ENCODE assay signal across 7 mouse cellular contexts in genomic region chr12:100184976-100185375, GRCm38 (mm10). TPM values are rescaled to one million over a fixed set of nuclear protein-coding genes. Genes with fewer than 3 reads are reported as not detected.
A peak's percentile ranks its signal among the peaks of the same experiment; 100 is the strongest.
DNase-seq lines count a peak whose midpoint lies in the region; ATAC-seq and TF ChIP-seq lines count a peak whose summit lies in the region.
"Not testable (repeated sequence)": the region's sequence is repeated elsewhere in the genome, so short reads cannot be mapped to it uniquely, and the experiment has no call there.

No protein-coding gene starts in this region.

- not testable (repeated sequence) for H3K4me2 ChIP-seq in CH12.LX (ENCODE audit: insufficient read depth, low read depth, poor library complexity, severe bottlenecking); intestine, postnatal 0 days (replicated peaks; ENCODE audit: low read depth); liver, embryonic 14.5 days (ENCODE audit: low read depth)

- not testable (repeated sequence) for H3K79me2 ChIP-seq in CH12.LX (replicated peaks; ENCODE audit: control insufficient read depth, extremely low read depth, insufficient read depth, poor library complexity, severe bottlenecking); macrophage (ENCODE audit: inconsistent target)

- in situ Hi-C loops in CH12.LX (cut with MboI; ENCODE audit: low pct_ligation_motif_present, low pct_unique_long_range_greater_than_20kb, low sequenced_read_pairs) = not testable (repeated sequence)

- TF ChIP-seq RAD21 in CH12.LX (IDR thresholded peaks at IDR 0.05; ENCODE audit: low read depth, low read length) = peak; percentile 6

- not testable (repeated sequence) for H3K9ac ChIP-seq in CH12.LX (ENCODE audit: insufficient read depth, low read depth); intestine, postnatal 0 days (ENCODE audit: low read depth, low read length); liver, embryonic 14.5 days (replicated peaks)

- DNase-seq in CH12.LX (ENCODE audit: extremely low read depth); gastrocnemius, adult 2 months; liver, embryonic 14.5 days (ENCODE audit: low read depth in 3 of 3, low spot score in 3 of 3): not testable (repeated sequence)
- DNase-seq in MEL-GATA-1-ER (ENCODE audit: extremely low read depth, low read depth) = peak; percentile 35
- peak; percentile 30 for DNase-seq in thymus, postnatal 14 days

- intact Hi-C loops in gastrocnemius, adult 2 months (cut with DNase I) = loop anchor here (5.0 kb wide), 2 partner anchors 292 to 337 kb away; partner anchors contain the start of gene Ttc7b

- not testable (repeated sequence) for H3K27me3 ChIP-seq in CH12.LX (replicated peaks); intestine, postnatal 0 days (replicated peaks; ENCODE audit: control insufficient read depth, insufficient read depth, low read length); liver, embryonic 14.5 days (ENCODE audit: control insufficient read depth, insufficient read depth, low read length)

- TF ChIP-seq POLR2A in CH12.LX (IDR thresholded peaks at IDR 0.05; ENCODE audit: low read depth, low read length) = not testable (repeated sequence)

- 96% methylated on average over 2 of the region's 2 CpGs for WGBS in intestine, postnatal 0 days
- 65% methylated on average over 2 of the region's 2 CpGs for WGBS in liver, embryonic 14.5 days (ENCODE audit: insufficient replicate concordance)
- 100% methylated on average over 2 of the region's 2 CpGs for WGBS in macrophage (ENCODE audit: missing documents)

- not testable (repeated sequence) for H3K4me3 ChIP-seq in CH12.LX (replicated peaks in 1 of 3; ENCODE audit: low read depth in 2 of 3, low read length in 2 of 3, poor library complexity in 1 of 3); gastrocnemius, adult 2 months; intestine, postnatal 0 days (ENCODE audit: low read depth, low read length); liver, embryonic 14.5 days (ENCODE audit: insufficient read depth in 1 of 2, low read depth in 2 of 2, low read length in 2 of 2); macrophage (ENCODE audit: inconsistent target)

- TF ChIP-seq CTCF in CH12.LX (conservative IDR thresholded peaks at IDR 0.05 in 1 of 2, IDR thresholded peaks at IDR 0.05 in 1 of 2; ENCODE audit: low read depth in 2 of 2, low read length in 2 of 2) = peak in 1 of 2 experiments; percentile 43; a peak in 2 of 4 replicates
- peak; percentile 48 for TF ChIP-seq CTCF in gastrocnemius, adult 2 months (IDR thresholded peaks at IDR 0.05)
- peak; percentile 60 for TF ChIP-seq CTCF in intestine, postnatal 0 days (IDR thresholded peaks at IDR 0.05; ENCODE audit: low read depth)
- peak; percentile 42 for TF ChIP-seq CTCF in liver, embryonic 14.5 days (IDR thresholded peaks at IDR 0.05; ENCODE audit: low read depth)

- H3K36me3 ChIP-seq in CH12.LX (replicated peaks in 1 of 2; ENCODE audit: control insufficient read depth in 1 of 2, insufficient read depth in 1 of 2, low read length in 1 of 2); intestine, postnatal 0 days (ENCODE audit: control insufficient read depth, insufficient read depth); liver, embryonic 14.5 days (replicated peaks; ENCODE audit: control insufficient read depth, insufficient read depth, low read depth); macrophage (ENCODE audit: inconsistent target): not testable (repeated sequence)

- ATAC-seq in intestine, postnatal 0 days; liver, embryonic 14.5 days (ENCODE audit: insufficient read depth): not testable (repeated sequence)

- H3K27ac ChIP-seq in CH12.LX (ENCODE audit: insufficient read depth, low read depth); gastrocnemius, adult 2 months; intestine, postnatal 0 days (ENCODE audit: low read depth, low read length); liver, embryonic 14.5 days: not testable (repeated sequence)
- peak overlapping the region; percentile 72 for H3K27ac ChIP-seq in macrophage

- dilution Hi-C loops in CH12.LX (cut with MboI; ENCODE audit: extremely low pct_ligation_motif_present, extremely low pct_unique_long_range_greater_than_20kb, low sequenced_read_pairs) = not testable (repeated sequence)

- peaks cover 0 to 22% of the 10 kb centered on the region in 2 experiments; a peak in 2 of 4 replicates for H3K4me1 ChIP-seq in CH12.LX (ENCODE audit: control insufficient read depth in 1 of 2, insufficient read depth in 2 of 2)
- H3K4me1 ChIP-seq in intestine, postnatal 0 days (replicated peaks; ENCODE audit: control insufficient read depth, insufficient read depth, low read length) = not testable (repeated sequence)
- H3K4me1 ChIP-seq in liver, embryonic 14.5 days (replicated peaks; ENCODE audit: control insufficient read depth in 2 of 2, insufficient read depth in 2 of 2, low read length in 1 of 2) = peaks cover 10 to 24% of the 10 kb centered on the region in 2 experiments

- TF ChIP-seq EP300 in CH12.LX (IDR thresholded peaks at IDR 0.05; ENCODE audit: low read length); liver, embryonic 14.5 days (IDR thresholded peaks at IDR 0.05; ENCODE audit: low read depth): not testable (repeated sequence)

- H3K9me3 ChIP-seq in CH12.LX (replicated peaks; ENCODE audit: low read length); intestine, postnatal 0 days (ENCODE audit: control insufficient read depth); liver, embryonic 14.5 days (ENCODE audit: control insufficient read depth, low read length): not testable (repeated sequence)

TF ChIP-seq in CH12.LX, 34 proteins besides CTCF, POLR2A, EP300 and RAD21:
- TF ChIP-seq SMC3 (IDR thresholded peaks at IDR 0.05; ENCODE audit: low read depth, low read length) (peak; percentile 2; the same call in 1 of the 2 replicates), ZNF384 (IDR thresholded peaks at IDR 0.05; ENCODE audit: low read depth, low read length) (peak; percentile 51), MYC (IDR thresholded peaks at IDR 0.05; ENCODE audit: low read depth, low read length) (0 out of 2 replicates have a peak, but pooled peaks have one; percentile 24)
TF ChIP-seq in CH12.LX: peak in this region for 3; not testable (repeated sequence) for 31.

RNA-seq across cellular contexts. Expression of gene Calm1, which starts 14.3 kb away (rescaled TPM):
- total RNA-seq in CH12.LX (2012; rRNA removed) (750 and 836 TPM in 2 replicates), CH12.LX (2014; rRNA removed) (425 and 450 TPM in 2 replicates)
- polyA plus RNA-seq in CH12.LX (2012; ENCODE audit: insufficient read length, low read depth) (627 and 753 TPM in 2 replicates), macrophage (2018) (353 to 525 TPM (median 432 TPM) in 3 replicates)
- 100 to 1,000 TPM; 513 to 579 TPM for total RNA-seq in gastrocnemius, adult 2 months (2021)
- polyA plus RNA-seq in intestine, postnatal 0 days (2015; fragmentation: Nextera tagmentation; extraction: Ambion mirVana) = 3,331 and 3,461 TPM in 2 replicates
- polyA plus RNA-seq in liver, embryonic 14.5 days (2012; rRNA removed) = 72.9 and 115 TPM in 2 replicates
- 553 and 571 TPM in 2 replicates for polyA plus RNA-seq in liver, embryonic 14.5 days (2014; fragmentation: Nextera tagmentation; extraction: Ambion mirVana)
- total RNA-seq in macrophage (2018; cell fraction: chromatin; rRNA removed) = 100 to 1,000 TPM in 25 of 26 experiments, 10 to 100 TPM in 1; 91.7 to 505 (median 186) TPM
- total RNA-seq in macrophage (2018; cell fraction: cytosol; rRNA removed) = 100 to 1,000 TPM; 368 to 452 (median 415) TPM
- total RNA-seq in macrophage (2018; cell fraction: nucleus; rRNA removed) = 100 to 1,000 TPM; 131 to 300 (median 226) TPM

RNA-seq across cellular contexts. Expression of gene Nrde2, which starts 25.5 kb away (rescaled TPM):
- total RNA-seq in CH12.LX (2012; rRNA removed) = 18.9 and 21.5 TPM in 2 replicates
- 24.9 and 25.6 TPM in 2 replicates for total RNA-seq in CH12.LX (2014; rRNA removed)
- 23.6 and 29.2 TPM in 2 replicates for polyA plus RNA-seq in CH12.LX (2012; ENCODE audit: insufficient read length, low read depth)
- total RNA-seq in gastrocnemius, adult 2 months (2021) = 1 to 10 TPM; 7.8 to 9.1 TPM
- 7.8 and 8.6 TPM in 2 replicates for polyA plus RNA-seq in intestine, postnatal 0 days (2015; fragmentation: Nextera tagmentation; extraction: Ambion mirVana)
- 2.5 and 3.6 TPM in 2 replicates for polyA plus RNA-seq in liver, embryonic 14.5 days (2012; rRNA removed)
- polyA plus RNA-seq in liver, embryonic 14.5 days (2014; fragmentation: Nextera tagmentation; extraction: Ambion mirVana) = 4.1 and 4.2 TPM in 2 replicates
- total RNA-seq in macrophage (2018; cell fraction: chromatin; rRNA removed) = 10 to 100 TPM in 25 of 26 experiments, 1 to 10 TPM in 1; 9.8 to 43.9 (median 29.8) TPM
- 10 to 100 TPM in 12 of 26 experiments, 1 to 10 TPM in 14; 3.4 to 13.2 (median 9.8) TPM for total RNA-seq in macrophage (2018; cell fraction: cytosol; rRNA removed)
- 10 to 100 TPM in 20 of 26 experiments, 1 to 10 TPM in 6; 6.4 to 29.5 (median 15.3) TPM for total RNA-seq in macrophage (2018; cell fraction: nucleus; rRNA removed)
- 10.0 to 19.9 TPM (median 11.5 TPM) in 3 replicates for polyA plus RNA-seq in macrophage (2018)
